Mouse (Mus musculus) spleen, postnatal 36 days (tissue): ENCODE data around the gene St7.
A peak's percentile ranks its signal among the peaks of the same experiment; 100 is the strongest.

ENCODE experiments used
- DNase-seq, 2 experiments: peaks; one replicate each; pipeline ENCODE4 v3.0.0; 2022; ENCODE audit warnings: low spot score in 2 of 2, mixed read lengths in 1 of 2

Gene St7

GRCm38 (mm10) chr6:17719423-17719822 lies 26.7 kb downstream of the St7 start:
- no peak for DNase-seq

GRCm38 (mm10) chr6:17720022-17720421 lies 27.3 kb downstream of the St7 start:
- no peak for DNase-seq

- DNase-seq: no peak
These were observed 29.0 kb downstream of the St7 start for GRCm38 (mm10) chr6:17721706-17722105.

GRCm38 (mm10) chr6:17725841-17726460 lies 33.2 kb downstream of the St7 start:
- peak; percentile 48 to 59 for DNase-seq

DNA sequence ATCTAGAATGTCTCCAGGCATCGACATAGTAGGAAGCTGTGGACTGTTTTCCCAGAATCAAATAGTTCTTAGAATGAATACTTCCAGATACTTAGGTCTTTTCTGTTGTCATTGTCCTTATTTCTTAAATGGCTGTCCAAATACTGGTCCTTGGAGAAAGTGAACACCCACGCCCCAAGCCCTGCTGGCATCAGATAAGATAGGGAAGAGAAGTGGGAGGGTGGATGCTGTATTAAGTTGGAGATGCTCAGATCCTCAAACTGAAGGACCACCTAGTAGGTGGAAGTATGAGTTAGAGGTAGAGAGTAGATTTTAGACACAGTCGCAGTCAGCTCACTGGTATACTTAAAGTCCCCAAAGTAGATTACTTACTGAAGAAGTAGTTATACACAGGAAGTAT lies 34.5 kb downstream of the St7 start:
- DNase-seq: no peak

DNA sequence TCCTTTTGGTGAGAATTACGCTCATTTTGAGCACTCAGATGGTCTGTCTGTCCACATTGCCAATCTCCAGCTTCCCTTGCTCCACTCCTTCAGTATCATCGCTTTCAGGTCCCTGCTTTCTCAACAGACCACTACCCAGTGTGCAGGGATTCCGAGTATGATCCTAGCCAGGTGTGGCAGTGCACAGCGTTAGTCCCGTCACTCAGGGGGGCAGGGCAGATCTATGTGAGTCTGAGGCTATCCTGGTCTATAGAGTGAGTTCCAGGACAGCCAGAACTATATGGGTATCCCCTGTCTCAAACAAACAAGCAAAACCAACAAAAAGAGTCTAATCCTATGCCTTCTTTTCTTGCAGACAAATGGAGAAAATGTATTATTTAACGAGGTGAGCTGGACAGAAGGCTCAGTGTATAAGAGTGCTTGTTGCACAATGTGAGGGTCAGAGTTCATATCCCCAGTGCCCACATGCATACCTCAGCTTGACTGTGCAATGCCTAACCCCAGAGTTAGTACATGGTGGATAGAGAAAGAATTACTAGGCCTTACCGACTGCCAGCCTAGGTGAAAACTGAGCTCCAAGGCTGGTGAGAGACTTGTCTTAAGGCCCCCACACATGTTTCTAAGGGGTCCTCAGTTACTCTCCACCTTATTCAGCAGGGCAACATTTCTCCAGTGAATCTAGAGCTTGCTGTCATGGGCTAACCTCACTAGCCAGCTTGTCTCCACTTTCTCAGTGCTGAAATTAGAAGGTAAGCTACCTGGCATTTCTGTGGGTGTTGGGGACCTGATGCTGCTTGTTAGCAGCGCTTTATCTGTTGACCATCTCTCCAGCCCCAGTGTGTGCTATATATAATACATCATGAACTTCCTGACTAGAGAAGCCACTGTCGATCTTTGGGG lies 35.4 kb downstream of the St7 start:
- DNase-seq: no peak

DNA sequence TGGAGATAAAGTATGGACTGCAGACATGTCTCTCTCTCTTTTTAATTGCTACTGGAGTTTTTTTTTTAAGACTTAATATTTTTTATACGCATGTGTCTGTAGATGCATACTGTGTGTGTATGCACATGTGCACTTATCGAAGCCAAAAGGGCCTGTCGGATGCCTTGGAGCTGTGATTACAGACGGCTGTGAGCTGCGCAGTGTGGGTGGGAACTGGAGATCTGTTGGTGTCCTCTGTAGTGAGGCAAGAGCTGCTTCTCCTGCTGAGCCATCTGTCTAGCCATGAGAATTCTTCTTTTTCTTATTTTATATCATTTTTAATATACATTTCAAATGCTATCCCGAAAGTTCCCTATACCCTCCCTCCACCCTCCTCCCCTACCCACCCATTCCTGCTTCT lies 37.4 kb downstream of the St7 start:
- DNase-seq: no peak

GRCm38 (mm10) chr6:17731694-17732093 lies 39.0 kb downstream of the St7 start:
- no peak for DNase-seq

DNA sequence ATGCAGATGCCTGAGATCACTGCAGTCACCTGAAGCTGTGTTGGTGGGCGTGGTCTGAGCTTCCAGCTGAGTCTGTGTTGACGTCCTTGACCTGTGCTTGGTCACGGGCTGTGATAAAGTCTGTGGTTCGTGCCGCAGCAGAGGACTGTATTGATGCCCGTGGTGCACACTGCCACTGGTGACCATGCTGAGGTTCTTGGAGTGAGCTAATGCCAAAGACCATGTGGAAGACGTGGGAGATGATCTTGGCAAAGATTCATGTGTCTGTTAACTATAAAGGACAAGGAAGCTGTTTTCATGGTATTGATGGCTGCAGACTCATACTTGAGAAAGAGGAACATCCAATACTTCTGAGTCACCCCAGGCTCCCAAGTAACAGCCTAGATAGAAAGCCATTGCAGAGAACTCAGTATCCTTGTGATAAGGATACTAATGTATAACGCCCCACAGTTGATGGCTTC lies 41.2 kb downstream of the St7 start:
- DNase-seq: peak in 1 of 2 experiments; percentile 32

DNA sequence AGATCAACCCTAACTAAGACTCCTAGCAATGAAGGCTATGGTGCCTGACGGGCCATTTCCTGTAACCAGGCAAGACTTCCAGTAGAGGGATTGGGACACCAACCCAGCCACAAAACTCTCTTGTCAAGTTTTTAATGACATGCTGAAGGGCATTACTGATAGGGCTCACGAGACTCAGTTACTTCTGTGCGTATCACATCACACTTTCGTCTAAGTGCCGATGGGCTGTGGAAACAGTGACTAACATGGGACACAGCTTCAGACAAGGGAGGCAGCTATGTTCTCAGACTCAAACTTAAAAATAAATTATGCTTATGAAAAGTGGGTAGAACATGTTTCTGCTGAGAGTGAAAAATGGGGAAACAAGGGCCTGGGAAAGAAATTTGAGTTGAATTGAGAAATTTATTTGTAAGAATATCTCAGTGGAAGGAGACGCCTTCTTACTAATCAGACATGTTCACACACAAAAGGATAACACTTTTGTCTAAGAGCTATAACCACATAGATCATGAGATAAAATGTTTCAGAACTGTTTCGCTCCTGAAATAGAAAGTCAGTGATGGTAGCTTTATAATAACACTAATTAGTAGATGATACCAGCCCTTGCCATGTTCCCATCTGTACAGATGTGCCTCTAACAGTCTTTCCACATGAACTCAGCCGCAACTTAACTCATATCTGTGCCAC lies 44.7 kb downstream of the St7 start:
- no peak for DNase-seq

GRCm38 (mm10) chr6:17740128-17740527 lies 47.4 kb downstream of the St7 start:
- no peak for DNase-seq

DNA sequence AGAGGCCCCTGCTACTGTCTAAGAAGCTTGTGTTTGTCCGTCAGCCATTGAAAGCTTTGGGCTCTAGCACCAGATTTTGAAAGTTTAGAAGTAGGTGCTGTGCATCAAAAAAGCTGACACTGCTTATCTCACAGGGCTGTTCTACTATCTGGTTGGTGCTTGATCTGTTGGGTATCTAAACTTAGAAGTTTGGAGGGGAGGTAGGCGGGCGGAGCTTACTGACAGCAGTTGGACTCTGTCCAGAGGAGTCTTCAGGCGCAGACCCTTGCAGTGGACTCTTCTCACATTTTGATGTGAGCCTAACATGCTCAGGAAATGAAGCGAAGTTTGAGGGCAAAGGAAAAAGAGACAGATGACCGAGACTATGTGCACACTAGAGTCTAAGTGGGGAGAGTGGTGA lies 48.9 kb downstream of the St7 start:
- no peak for DNase-seq

GRCm38 (mm10) chr6:17742209-17742608 lies 49.5 kb downstream of the St7 start:
- no peak for DNase-seq

DNA sequence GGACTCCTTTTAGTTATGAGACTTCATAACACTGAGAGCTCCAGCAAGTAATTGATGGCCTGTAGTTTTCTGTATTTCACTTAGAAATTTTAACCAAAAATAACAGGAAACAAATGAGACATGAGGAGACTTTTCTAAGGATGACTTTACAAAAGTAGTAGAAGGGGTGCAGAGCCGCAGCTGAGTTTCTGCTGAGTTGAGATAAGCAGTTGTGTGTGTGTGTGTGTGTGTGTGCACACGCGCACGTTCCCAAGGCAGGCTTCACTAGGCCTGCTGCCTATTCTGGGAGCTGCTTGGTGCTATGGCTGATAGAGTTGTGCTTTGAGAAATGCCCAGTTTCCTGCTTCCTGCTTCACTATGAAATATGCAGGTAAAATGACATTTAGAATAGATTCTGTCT lies 50.6 kb downstream of the St7 start:
- peak; percentile 43 to 66 for DNase-seq

- DNase-seq: no peak
These were observed 55.0 kb downstream of the St7 start for GRCm38 (mm10) chr6:17747724-17748123.

GRCm38 (mm10) chr6:17748866-17749582 lies 56.3 kb downstream of the St7 start:
- peak; percentile 55 to 59 for DNase-seq

- no peak for DNase-seq
These were observed 56.9 kb downstream of the St7 start for GRCm38 (mm10) chr6:17749596-17749995.

DNA sequence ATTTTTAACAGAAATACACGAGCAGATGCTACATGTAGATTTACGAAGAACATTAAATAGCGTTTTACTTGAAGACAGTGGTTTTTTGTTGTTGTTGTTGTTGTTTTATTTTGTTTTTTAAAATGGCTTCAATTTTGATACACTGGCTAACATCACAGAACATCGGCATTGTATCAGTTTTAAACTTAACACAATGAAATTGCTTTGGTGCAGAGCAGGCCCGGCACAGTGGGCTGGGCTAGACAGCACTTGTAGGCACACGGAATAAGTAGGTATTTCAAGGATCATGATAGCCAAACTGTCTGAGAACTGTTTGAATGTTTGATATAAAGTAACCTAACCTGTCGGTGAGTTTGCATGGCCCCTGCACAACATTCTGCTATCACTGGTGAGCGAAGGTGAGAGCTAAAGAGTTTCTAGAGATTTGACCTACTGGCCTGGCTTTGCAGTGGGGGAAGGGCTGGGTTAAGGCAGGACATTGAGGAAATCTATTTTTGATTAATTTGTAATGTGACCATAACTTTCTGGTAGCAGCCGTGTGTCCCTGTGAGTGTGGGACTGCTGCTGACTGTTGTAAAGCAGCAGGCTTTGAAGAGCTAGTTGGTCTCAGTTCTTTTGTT lies 57.4 kb downstream of the St7 start:
- DNase-seq: no peak

- no peak for DNase-seq
These were observed 58.2 kb downstream of the St7 start for GRCm38 (mm10) chr6:17750957-17751356.

DNA sequence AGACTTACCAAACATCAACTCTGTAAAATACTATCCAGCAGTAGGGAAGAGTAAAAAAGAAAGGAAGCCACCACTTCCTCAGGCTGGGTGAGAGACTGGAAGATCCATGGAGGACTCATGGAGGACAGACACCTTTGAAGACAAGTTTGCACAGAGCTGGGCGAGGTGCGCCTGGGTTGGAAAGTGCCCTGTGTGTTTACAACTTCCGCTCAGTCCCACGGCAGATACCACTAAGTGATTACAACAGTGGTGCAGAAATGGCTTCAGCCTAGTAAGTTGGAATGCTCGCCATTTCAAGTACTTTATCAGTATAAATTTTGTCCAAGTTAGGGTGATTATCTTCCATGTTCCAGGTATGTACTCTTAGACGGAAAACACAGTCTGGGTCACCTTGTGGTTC lies 63.2 kb downstream of the St7 start:
- no peak for DNase-seq

DNA sequence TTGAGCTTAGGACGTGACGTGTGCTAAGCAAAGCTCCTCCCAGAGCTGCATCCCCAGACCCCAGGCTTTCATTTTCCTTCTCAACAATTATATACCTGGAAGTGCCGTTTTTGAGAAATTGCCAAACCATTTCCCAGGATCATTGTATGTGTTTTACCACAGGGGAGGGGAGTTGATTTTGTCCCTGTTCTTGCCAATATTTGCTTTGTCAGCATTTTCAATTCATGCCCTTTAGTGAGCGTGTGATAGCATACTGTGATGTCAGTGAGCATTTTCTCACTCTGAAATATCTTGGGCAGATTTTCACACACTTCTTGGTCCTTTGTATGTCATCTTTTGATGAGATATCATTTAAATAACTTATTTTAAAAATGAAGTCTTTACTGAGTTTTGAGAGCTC lies 65.8 kb downstream of the St7 start:
- DNase-seq: no peak
